Mouse (Mus musculus) cortical plate, adult 2 months (tissue): ENCODE results near the gene Tmem8b.

ENCODE experiments used
- CTCF ChIP-seq: fragments of 200-500 bp; IDR thresholded peaks from 2 replicates; pipeline ENCODE4 v1.5.1; 2011; ENCODE audit warnings: mild to moderate bottlenecking, control low read depth, low read length; ENCODE audit not compliant: insufficient read depth; ENCODE audit errors: extremely low read depth
- POLR2A ChIP-seq: fragments of 200-500 bp; IDR thresholded peaks from 2 replicates; pipeline ENCODE4 v1.6.1; 2011; ENCODE audit warnings: mild to moderate bottlenecking, low read length, control low read depth; ENCODE audit not compliant: insufficient read depth; ENCODE audit errors: extremely low read depth

DNA sequence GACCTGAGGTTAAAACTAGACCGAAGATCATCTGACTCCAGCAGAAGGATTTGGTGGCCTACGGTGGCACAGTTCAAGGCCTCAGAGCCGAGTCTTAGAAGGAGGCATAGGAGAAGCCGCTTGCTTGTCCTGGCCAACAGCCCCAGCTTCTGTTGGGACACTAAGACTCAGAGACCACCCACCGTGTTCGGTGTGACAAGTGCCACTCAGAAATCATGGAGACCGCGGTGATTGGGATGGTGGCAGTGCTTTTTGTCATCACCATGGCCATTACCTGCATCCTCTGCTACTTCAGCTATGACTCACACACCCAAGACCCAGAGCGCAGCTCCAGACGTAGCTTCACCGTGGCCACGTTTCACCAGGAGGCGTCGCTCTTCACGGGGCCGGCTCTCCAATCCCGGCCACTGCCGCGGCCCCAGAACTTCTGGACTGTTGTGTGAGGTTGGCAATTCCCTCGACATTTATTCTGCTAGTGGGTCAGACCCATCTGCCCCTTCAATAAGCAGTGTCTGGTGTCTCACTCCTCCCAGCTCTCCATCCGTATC is 62.1 kb downstream of the Tmem8b start:
- TF ChIP-seq CTCF (no peak), POLR2A (no peak)
